Mouse (Mus musculus) MEL (cell line): ENCODE data around the gene Piezo1. TPM values are rescaled to one million over a fixed set of nuclear protein-coding genes. Genes with fewer than 3 reads are reported as not detected.

ENCODE experiments used
- DNase-seq: peaks from one replicate; pipeline ENCODE4 v3.0.0; 2011; ENCODE audit warnings: low read depth, low spot score
- H3K27ac ChIP-seq: 2 replicates; pipeline ENCODE4 v1.5.1; 2012; ENCODE audit warnings: low read depth, mild to moderate bottlenecking, control low read depth, low read length, moderate library complexity; ENCODE audit not compliant: control insufficient read depth
- H3K27me3 ChIP-seq, 2 experiments: fragments of 150-350 bp in 1 of 2; sonication (generic) in 1 of 2; 2 replicates each; pipeline ENCODE4 v1.6.1; 2012; ENCODE audit warnings: low read length in 2 of 2, mild to moderate bottlenecking in 2 of 2, improper control_type of control experiment in 1 of 2, moderate library complexity in 1 of 2; ENCODE audit not compliant: insufficient read depth in 2 of 2, control insufficient read depth in 1 of 2
- H3K36me3 ChIP-seq, 2 experiments: 2 replicates each; pipeline ENCODE4 v1.6.1; 2012 to 2014; ENCODE audit warnings: low read length in 2 of 2, improper control_type of control experiment in 1 of 2, inconsistent platforms in 1 of 2, mild to moderate bottlenecking in 1 of 2; ENCODE audit not compliant: insufficient read depth in 2 of 2, control insufficient read depth in 1 of 2
- H3K4me1 ChIP-seq, 2 experiments: fragments of 150-350 bp in 1 of 2; sonication (generic) in 1 of 2; 2 replicates each; pipeline ENCODE4 v1.6.1; 2012; ENCODE audit warnings: low read length in 2 of 2, improper control_type of control experiment in 1 of 2, mild to moderate bottlenecking in 1 of 2; ENCODE audit not compliant: insufficient read depth in 2 of 2, control insufficient read depth in 1 of 2
- H3K4me3 ChIP-seq, 2 experiments: fragments of 150-350 bp in 1 of 2; sonication (generic) in 1 of 2; 2 replicates each; pipeline ENCODE4 v1.5.1; 2012; ENCODE audit warnings: low read depth in 2 of 2, low read length in 2 of 2, mild to moderate bottlenecking in 2 of 2, moderate library complexity in 2 of 2, control low read depth in 1 of 2, improper control_type of control experiment in 1 of 2; ENCODE audit not compliant: control insufficient read depth in 1 of 2, insufficient read depth in 1 of 2
- H3K79me2 ChIP-seq: 2 replicates; pipeline ENCODE4 v1.6.1; 2012; ENCODE audit warnings: mild to moderate bottlenecking, low read length, moderate library complexity; ENCODE audit not compliant: control insufficient read depth, poor library complexity, insufficient read depth
- H3K9ac ChIP-seq: 2 replicates; pipeline ENCODE4 v1.6.1; 2012; ENCODE audit warnings: low read depth, mild to moderate bottlenecking, control low read depth, low read length, moderate library complexity; ENCODE audit not compliant: control insufficient read depth, poor library complexity, severe bottlenecking
- H3K9me3 ChIP-seq: fragments of 150-350 bp; sonication (generic); replicated peaks from 2 replicates; pipeline ENCODE4 v1.6.1; 2012; ENCODE audit warnings: mild to moderate bottlenecking, low read length, improper control_type of control experiment, moderate library complexity; ENCODE audit not compliant: insufficient read depth
- BHLHE40 ChIP-seq: IDR thresholded peaks from 2 replicates; pipeline ENCODE4 v1.6.1; 2012; ENCODE audit warnings: low read depth, mild to moderate bottlenecking, inconsistent platforms, low read length, improper control_type of control experiment, borderline replicate concordance
- CTCF ChIP-seq, 3 experiments: IDR thresholded peaks in 2 of 3; conservative IDR thresholded peaks in 1 of 3; 2 replicates each; pipeline ENCODE4 v1.5.1; 2011 to 2012; ENCODE audit warnings: low read length in 3 of 3, low read depth in 2 of 3, mild to moderate bottlenecking in 2 of 3, improper control_type of control experiment in 1 of 3, inconsistent platforms in 1 of 3, mixed read lengths in 1 of 3, moderate library complexity in 1 of 3; ENCODE audit not compliant: control insufficient read depth in 1 of 3, insufficient read depth in 1 of 3, poor library complexity in 1 of 3, severe bottlenecking in 1 of 3
- E2F4 ChIP-seq: IDR thresholded peaks from 2 replicates; pipeline ENCODE4 v1.6.1; 2011; ENCODE audit warnings: low read depth, low read length, improper control_type of control experiment, borderline replicate concordance
- ELF1 ChIP-seq: IDR thresholded peaks from 2 replicates; pipeline ENCODE4 v1.6.1; 2014; ENCODE audit warnings: low read depth, mild to moderate bottlenecking, inconsistent platforms, low read length, improper control_type of control experiment, moderate library complexity
- HCFC1 ChIP-seq: IDR thresholded peaks from 2 replicates; pipeline ENCODE4 v1.6.1; 2012; ENCODE audit warnings: low read depth, mild to moderate bottlenecking, inconsistent platforms, low read length, improper control_type of control experiment, moderate library complexity
- JUND ChIP-seq: IDR thresholded peaks from 2 replicates; pipeline ENCODE4 v1.6.1; 2011; ENCODE audit warnings: low read depth, mild to moderate bottlenecking, improper control_type of control experiment, low read length
- MAX ChIP-seq: IDR thresholded peaks from 2 replicates; pipeline ENCODE4 v1.6.1; 2011; ENCODE audit warnings: low read length, improper control_type of control experiment
- MAZ ChIP-seq: IDR thresholded peaks from 2 replicates; pipeline ENCODE4 v1.6.1; 2012; ENCODE audit warnings: low read depth, mild to moderate bottlenecking, inconsistent platforms, low read length, improper control_type of control experiment
- MXI1 ChIP-seq: IDR thresholded peaks from 2 replicates; pipeline ENCODE4 v1.6.1; 2011; ENCODE audit warnings: mild to moderate bottlenecking, low read depth, low read length, improper control_type of control experiment
- MYB ChIP-seq: IDR thresholded peaks from 2 replicates; pipeline ENCODE4 v1.6.1; 2011; ENCODE audit warnings: mild to moderate bottlenecking, low read depth, low read length, improper control_type of control experiment
- NELFE ChIP-seq: IDR thresholded peaks from 2 replicates; pipeline ENCODE4 v1.6.1; 2011; ENCODE audit warnings: low read depth, low read length, improper control_type of control experiment
- NRF1 ChIP-seq: IDR thresholded peaks from 2 replicates; pipeline ENCODE4 v1.6.1; 2014; ENCODE audit warnings: low read depth, mild to moderate bottlenecking, inconsistent platforms, low read length, improper control_type of control experiment, moderate library complexity; ENCODE audit not compliant: poor library complexity, insufficient read depth, severe bottlenecking
- POLR2A ChIP-seq, 2 experiments: IDR thresholded peaks; 2 replicates each; pipeline ENCODE4 v1.6.1; 2011 to 2012; ENCODE audit warnings: low read length in 2 of 2, mild to moderate bottlenecking in 2 of 2, control low read depth in 1 of 2, improper control_type of control experiment in 1 of 2, low read depth in 1 of 2, moderate library complexity in 1 of 2; ENCODE audit not compliant: control insufficient read depth in 1 of 2, insufficient read depth in 1 of 2, poor library complexity in 1 of 2
- POLR2AphosphoS5 ChIP-seq: IDR thresholded peaks from 2 replicates; pipeline ENCODE4 v1.6.1; 2012; ENCODE audit warnings: low read depth, borderline replicate concordance, mild to moderate bottlenecking, inconsistent platforms, low read length, moderate library complexity, mixed read lengths
- TBP ChIP-seq: IDR thresholded peaks from 2 replicates; pipeline ENCODE4 v1.8.0; 2011; ENCODE audit warnings: low read depth, low read length, improper control_type of control experiment
- UBTF ChIP-seq: IDR thresholded peaks from 2 replicates; pipeline ENCODE4 v1.6.1; 2012; ENCODE audit warnings: low read depth, mild to moderate bottlenecking, inconsistent platforms, low read length, improper control_type of control experiment, moderate library complexity, borderline replicate concordance; ENCODE audit not compliant: insufficient read depth
- USF2 ChIP-seq, 2 experiments: IDR thresholded peaks; 2 replicates each; pipeline ENCODE4 v1.6.1; 2011 to 2012; ENCODE audit warnings: improper control_type of control experiment in 2 of 2, low read length in 2 of 2, borderline replicate concordance in 1 of 2, inconsistent platforms in 1 of 2, low read depth in 1 of 2, mild to moderate bottlenecking in 1 of 2; ENCODE audit not compliant: insufficient read depth in 1 of 2
- polyA plus RNA-seq, 2 experiments: library from polyadenylated mRNA; stranded (reverse) in 1 of 2; unstranded in 1 of 2; fragments of >175 nt in 1 of 2; fragments of >200 nt in 1 of 2; gene quantifications; 2 replicates each; pipeline versions ENCODE4 v1.2.1 to v1.2.4; 2012; ENCODE audit warnings: low replicate concordance in 2 of 2, low read depth in 1 of 2; ENCODE audit not compliant: insufficient read length in 2 of 2, insufficient read depth in 1 of 2, missing spikeins in 1 of 2
- total RNA-seq: library from RNA; depleted of rRNA; stranded (reverse); fragments of 300-350 nt; gene quantifications from 2 replicates; pipeline ENCODE4 v1.2.3, GENCODE M21; 2012

The Piezo1 gene
- total and polyA plus RNA-seq, 3 experiments = 35.1 to 223 (median 144) TPM

- peaks cover 4 to 17% of the 10 kb centered on the region in 2 experiments; a peak in 3 of 4 replicates for H3K4me1 ChIP-seq
- no peak overlapping the region for H3K4me3 ChIP-seq
- no peak for TF ChIP-seq UBTF
- TF ChIP-seq E2F4 = no peak
- TF ChIP-seq CTCF (IDR thresholded peaks at IDR 0.05 in 2 of 3, conservative IDR thresholded peaks at IDR 0.05 in 1 of 3; ENCODE audit: control insufficient read depth in 1 of 3, insufficient read depth in 1 of 3, low read depth in 2 of 3, low read length in 3 of 3, poor library complexity in 1 of 3, severe bottlenecking in 1 of 3) = no peak
- TF ChIP-seq ELF1 = no peak
- TF ChIP-seq USF2 (IDR thresholded peaks at IDR 0.05; ENCODE audit: borderline replicate concordance in 1 of 2, insufficient read depth in 1 of 2, low read depth in 1 of 2, low read length in 2 of 2) = no peak
- TF ChIP-seq JUND = no peak
- no peak for TF ChIP-seq MXI1
- TF ChIP-seq NELFE = no peak
- no peak for TF ChIP-seq HCFC1
- TF ChIP-seq MAX = no peak
- no peak for TF ChIP-seq POLR2AphosphoS5
- no peak for TF ChIP-seq NRF1
- TF ChIP-seq TBP = no peak
- TF ChIP-seq BHLHE40 = no peak
- TF ChIP-seq POLR2A (IDR thresholded peaks at IDR 0.05; ENCODE audit: control insufficient read depth in 1 of 2, insufficient read depth in 1 of 2, low read depth in 1 of 2, low read length in 2 of 2, poor library complexity in 1 of 2) = no peak
- TF ChIP-seq MYB = no peak
- TF ChIP-seq MAZ = no peak
- peaks cover 35% of the 10 kb centered on the region for H3K79me2 ChIP-seq
- H3K27me3 ChIP-seq = no peaks in the 10 kb centered on the region
- H3K9ac ChIP-seq = no peak overlapping the region
- no peaks in the 10 kb centered on the region for H3K9me3 ChIP-seq
- no peak for DNase-seq
- no peak overlapping the region for H3K27ac ChIP-seq
- peaks cover 0 to 12% of the 10 kb centered on the region in 2 experiments; a peak in 2 of 4 replicates for H3K36me3 ChIP-seq
These were observed 20.7 kb upstream of the Piezo1 start for GRCm38 (mm10) chr8:122571750-122572267.

- Histone ChIP-seq H3K27ac (no peak overlapping the region), H3K4me1 (peaks cover 4 to 21% of the 10 kb centered on the region in 2 experiments; a peak in 3 of 4 replicates), H3K36me3 (peaks cover 0 to 15% of the 10 kb centered on the region in 2 experiments; a peak in 2 of 4 replicates)
These were observed 20.0 kb upstream of the Piezo1 start for GRCm38 (mm10) chr8:122571153-122571552.

More at GRCm38 (mm10) chr8:122571153-122571552, 20.0 kb upstream of the Piezo1 start:
- Histone ChIP-seq H3K9me3 (no peaks in the 10 kb centered on the region), H3K4me3 (no peak overlapping the region)
- TF ChIP-seq NRF1 = no peak
- TF ChIP-seq, all 39 proteins: peak for 0
- H3K79me2 ChIP-seq = peaks cover 31% of the 10 kb centered on the region
- DNase-seq = no peak
- H3K9ac ChIP-seq = no peak overlapping the region
- no peaks in the 10 kb centered on the region for H3K27me3 ChIP-seq
